Mouse (Mus musculus): Measurements from ENCODE around the gene Pdrg1.

- TF ChIP-seq CTCF (IDR thresholded peaks at IDR 0.05; ENCODE audit: borderline replicate concordance, insufficient read depth, low read depth, low read length) (no peak), POLR2A (IDR thresholded peaks at IDR 0.05; ENCODE audit: borderline replicate concordance, insufficient read depth, low read length) (no peak)
These were observed 45.0 kb upstream of the Pdrg1 start for GRCm38 (mm10) chr2:153060216-153060615.
